Mouse (Mus musculus): ENCODE data around the gene Cylc2. TPM values are rescaled to one million over a fixed set of nuclear protein-coding genes. Genes with fewer than 3 reads are reported as not detected.

The Cylc2 gene
- not detected for total RNA-seq (2021)
- long read RNA-seq, experiment 1, result 0 reads
- long read RNA-seq, experiment 2, result 0 reads

DNA sequence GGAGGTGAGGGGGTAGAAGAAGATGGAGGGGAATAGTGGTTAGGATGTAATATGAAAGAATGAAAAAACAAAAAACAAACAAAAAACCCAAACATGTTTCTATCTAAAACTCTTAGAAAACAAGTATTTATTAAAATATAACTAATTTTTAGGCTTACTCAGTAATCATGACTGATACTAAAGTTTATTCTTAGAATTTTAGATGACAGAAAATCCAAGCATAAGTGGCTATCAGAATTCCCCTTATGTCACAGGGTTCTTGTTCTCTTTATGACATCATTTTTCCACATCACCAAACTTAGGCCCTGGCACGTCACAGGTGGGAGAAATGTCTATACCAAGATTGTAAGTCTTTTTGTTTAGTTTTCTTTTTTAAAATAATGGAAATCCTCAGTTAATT is at the start of gene Cylc2:
Gene Cylc2 (plus strand): TSS at position 301 of the 400 bp plus-strand sequence.
- DNase-seq, result no peak
- intact Hi-C loops (cut with DNase I), result no loop called here

Data from heart, postnatal 14 days (tissue).